Mouse (Mus musculus) testis, adult 2 months (tissue): Measurements from ENCODE around the gene Gna14.

ENCODE experiments used
- CTCF ChIP-seq: fragments of 200-500 bp; IDR thresholded peaks from 2 replicates; pipeline ENCODE4 v1.5.1; 2012; ENCODE audit warnings: low read depth, mild to moderate bottlenecking, inconsistent platforms, low read length, moderate library complexity; ENCODE audit not compliant: control insufficient read depth, insufficient read depth, insufficient replicate concordance
- POLR2A ChIP-seq: fragments of 200-500 bp; IDR thresholded peaks from 2 replicates; pipeline ENCODE4 v1.6.1; 2012; ENCODE audit warnings: low read depth, mild to moderate bottlenecking, inconsistent platforms, low read length, moderate library complexity; ENCODE audit not compliant: control insufficient read depth

DNA sequence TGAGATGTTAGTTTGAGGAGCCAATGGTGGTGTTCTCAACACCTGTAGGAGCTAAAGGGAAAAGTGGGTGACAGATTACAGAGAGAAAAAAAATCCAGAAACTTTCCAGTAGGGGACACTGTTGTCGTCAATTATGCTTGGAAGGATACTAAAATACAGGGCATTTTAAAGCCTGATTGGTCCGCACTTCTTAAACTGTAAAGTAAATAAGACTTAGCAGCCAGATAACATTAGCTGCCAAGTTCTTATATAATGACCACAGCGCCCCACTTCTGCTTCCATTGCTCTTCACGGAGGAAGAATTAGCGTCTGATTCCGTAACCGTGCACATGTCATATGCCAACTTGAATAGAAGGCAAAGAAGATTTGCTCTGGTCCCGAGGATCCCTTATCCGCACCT is 683 bp upstream of the Gna14 start:
- no peak for TF ChIP-seq POLR2A
- TF ChIP-seq CTCF: no peak
